Mouse (Mus musculus): ENCODE data around the gene Gm49321.

Gm49321 gene

DNA sequence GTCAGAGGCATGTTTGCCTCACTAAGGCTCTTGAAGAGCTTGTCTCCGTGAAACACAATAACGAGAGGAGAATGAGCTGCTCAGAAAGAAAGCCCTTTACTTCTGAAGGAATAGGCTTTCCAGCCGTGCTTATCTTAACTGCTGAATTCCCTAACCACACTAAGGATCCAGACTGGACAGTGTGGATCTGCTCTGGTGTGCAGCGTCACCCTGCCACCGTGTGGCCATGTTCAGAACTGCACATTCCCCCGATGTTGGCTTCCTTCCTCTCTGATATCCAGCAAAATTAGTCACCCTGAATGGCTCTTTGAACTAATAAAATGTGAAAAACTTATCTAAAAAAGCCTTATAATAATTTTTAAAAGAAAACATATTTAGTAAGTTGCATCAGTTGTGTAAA is 76.3 kb downstream of the Gm49321 start:
- DNase-seq (ENCODE audit: low read depth, low spot score) = peak; percentile 57
- H3K36me3 ChIP-seq (ENCODE audit: control insufficient read depth, insufficient read depth, low read length, poor library complexity, severe bottlenecking) = no peaks in the 10 kb centered on the region
- no peaks in the 10 kb centered on the region for H3K27me3 ChIP-seq (ENCODE audit: control insufficient read depth, insufficient read depth, low read length, poor library complexity, severe bottlenecking)

DNA sequence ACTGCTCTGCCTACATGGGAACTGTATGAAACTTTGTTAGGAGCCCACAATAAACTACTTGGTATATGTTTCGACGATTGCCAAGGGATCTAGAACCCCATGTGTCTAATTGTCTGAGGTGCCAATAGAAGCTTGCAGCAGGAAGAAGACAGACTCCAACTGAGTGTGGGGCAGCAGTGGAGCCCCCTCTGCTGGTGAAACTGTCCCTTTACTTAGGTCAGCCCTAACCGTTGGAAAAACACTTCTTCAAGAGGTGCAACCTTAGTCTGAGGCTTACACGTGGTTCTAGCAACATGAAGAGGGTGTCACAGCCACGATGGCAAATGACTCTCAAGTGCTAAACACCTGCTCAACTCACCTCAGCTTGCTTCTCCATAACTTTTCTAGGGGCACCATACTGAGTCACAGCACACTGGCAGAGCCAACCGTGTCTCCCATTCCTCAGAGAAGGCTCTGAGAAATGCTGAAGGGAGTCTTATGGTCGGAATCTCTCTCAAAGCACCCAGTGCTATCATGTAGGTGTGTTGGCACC is 77.4 kb downstream of the Gm49321 start:
- H3K27me3 ChIP-seq (ENCODE audit: control insufficient read depth, insufficient read depth, low read length, poor library complexity, severe bottlenecking) = no peaks in the 10 kb centered on the region
- peak; percentile 35 for DNase-seq (ENCODE audit: low read depth, low spot score)

DNA sequence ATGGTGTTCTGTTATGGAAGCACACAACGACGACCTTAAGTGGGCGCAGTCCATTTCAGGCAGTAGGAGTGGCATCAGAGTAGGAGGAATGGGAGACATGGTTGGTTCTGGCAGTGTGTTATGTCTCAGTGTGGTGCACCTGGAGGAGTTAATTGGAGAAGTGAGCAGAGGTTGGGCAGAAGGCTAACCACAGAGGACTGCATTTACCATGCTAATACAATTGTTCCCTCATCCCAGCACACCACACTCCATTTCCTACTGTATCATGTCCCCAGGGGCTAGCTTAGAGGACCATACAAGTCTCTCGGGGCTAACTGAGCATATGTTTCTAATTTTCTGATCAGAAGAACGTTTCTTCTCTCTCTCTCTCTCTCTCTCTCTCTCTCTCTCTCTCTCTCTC is 78.0 kb downstream of the Gm49321 start:
- no peaks in the 10 kb centered on the region for H3K36me3 ChIP-seq (ENCODE audit: control insufficient read depth, insufficient read depth, low read length, poor library complexity, severe bottlenecking)
- DNase-seq (ENCODE audit: low read depth, low spot score) = no peak

More for the DNA sequence above, 77.4 kb downstream of the Gm49321 start:
- H3K36me3 ChIP-seq (ENCODE audit: control insufficient read depth, insufficient read depth, low read length, poor library complexity, severe bottlenecking) = no peaks in the 10 kb centered on the region

More for the DNA sequence above, 78.0 kb downstream of the Gm49321 start:
- H3K27me3 ChIP-seq (ENCODE audit: control insufficient read depth, insufficient read depth, low read length, poor library complexity, severe bottlenecking) = no peaks in the 10 kb centered on the region

Measured in splenic B cell, adult 2 months (primary cell).